Mouse (Mus musculus): ENCODE measurements around the gene Gm3460.
"Not testable (repeated sequence)": the region's sequence is repeated elsewhere in the genome, so short reads cannot be mapped to it uniquely, and the experiment has no call there.

- TF ChIP-seq CTCF (IDR thresholded peaks at IDR 0.05; ENCODE audit: borderline replicate concordance, control insufficient read depth, extremely low read depth, insufficient read depth, low read length, poor library complexity); POLR2A (IDR thresholded peaks at IDR 0.05; ENCODE audit: control insufficient read depth, extremely low read depth, insufficient read depth, low read length, poor library complexity): not testable (repeated sequence)
Observed at GRCm38 (mm10) chr14:6606436-6606835, 15.8 kb downstream of the Gm3460 start.
